11 mouse cellular contexts compared by ENCODE assay signal in the genomic region with DNA sequence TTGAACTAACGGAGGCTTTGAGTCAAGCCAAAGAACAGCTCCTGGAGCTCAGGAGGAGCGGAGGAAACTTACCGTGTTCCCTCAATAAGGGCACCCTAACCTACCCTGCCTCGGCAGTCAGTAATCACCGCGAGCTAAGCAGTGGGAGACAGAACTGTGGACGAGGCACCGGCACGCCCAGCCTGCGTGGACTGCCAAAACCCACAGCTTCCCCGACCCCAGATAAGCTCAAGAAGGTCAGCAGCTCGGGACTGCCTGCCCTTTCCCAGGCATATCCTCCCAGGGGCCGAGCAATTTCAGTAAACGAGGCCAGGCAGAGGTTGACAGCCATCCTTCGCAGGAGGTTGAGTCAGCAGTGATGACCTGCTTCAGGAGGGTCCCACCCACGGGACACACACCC.
A peak's percentile ranks its signal among the peaks of the same experiment; 100 is the strongest.
DNase-seq lines count a peak whose midpoint lies in the region; ATAC-seq lines count a peak whose summit lies in the region.
"Had no signal": no experiment of that assay in that cellular context is flagged by ENCODE, and none has a peak within 500 bp of the region (broad histone marks: within the 10 kb centered on the region; RNA-seq: fewer than 3 reads in every experiment).

No protein-coding gene starts in this region.

- H3K9me3 ChIP-seq in forebrain, embryonic 10.5 days, result no peaks in the 10 kb centered on the region
- no peaks in the 10 kb centered on the region for H3K9me3 ChIP-seq in forebrain, embryonic 16.5 days (ENCODE audit: control insufficient read depth, low read length)
- H3K9me3 ChIP-seq: forebrain, embryonic 15.5 days; hindbrain, embryonic 10.5 days had no signal

- no peak overlapping the region for H3K4me3 ChIP-seq in forebrain, embryonic 10.5 days
- H3K4me3 ChIP-seq in forebrain, embryonic 16.5 days (replicated peaks; ENCODE audit: low read length), result no peak overlapping the region
- H3K4me3 ChIP-seq: forebrain, embryonic 15.5 days; hindbrain, embryonic 10.5 days had no signal

- no peak overlapping the region for H3K9ac ChIP-seq in forebrain, embryonic 16.5 days (replicated peaks; ENCODE audit: low read depth, low read length)
- H3K9ac ChIP-seq: forebrain, embryonic 15.5 days had no signal

- H3K36me3 ChIP-seq in forebrain, embryonic 10.5 days (replicated peaks), result no peaks in the 10 kb centered on the region
- no peaks in the 10 kb centered on the region for H3K36me3 ChIP-seq in forebrain, embryonic 16.5 days (ENCODE audit: control insufficient read depth, insufficient read depth)
- H3K36me3 ChIP-seq: forebrain, embryonic 15.5 days; hindbrain, embryonic 10.5 days had no signal

- no peak overlapping the region for H3K4me2 ChIP-seq in forebrain, embryonic 16.5 days (ENCODE audit: low read length)
- H3K4me2 ChIP-seq: forebrain, embryonic 15.5 days had no signal

- 0 out of 2 replicates have a peak overlapping the region, but pooled peaks have one; percentile 20 for H3K27ac ChIP-seq in forebrain, embryonic 10.5 days
- no peak overlapping the region for H3K27ac ChIP-seq in forebrain, embryonic 16.5 days (ENCODE audit: low read length)
- H3K27ac ChIP-seq: forebrain, embryonic 15.5 days; hindbrain, embryonic 10.5 days had no signal

- ATAC-seq in forebrain, embryonic 16.5 days, result no peak
- 0 out of 4 replicates have a peak, but pooled peaks have one; percentile 7 to 27 for ATAC-seq in hematopoietic stem cell, adult 5-6 weeks (replicated peaks in 1 of 2; ENCODE audit: insufficient read depth in 1 of 2, low FRiP score in 2 of 2, low TSS enrichment in 1 of 2, low read depth in 1 of 2, poor library complexity in 2 of 2, severe bottlenecking in 2 of 2)
- ATAC-seq: forebrain, embryonic 15.5 days had no signal

- 52% methylated on average over 16 of the region's 16 CpGs for WGBS in forebrain, embryonic 10.5 days
- 46% methylated on average over 16 of the region's 16 CpGs for WGBS in forebrain, embryonic 16.5 days

- peaks cover 20% of the 10 kb centered on the region for H3K27me3 ChIP-seq in forebrain, embryonic 10.5 days (ENCODE audit: poor library complexity, severe bottlenecking)
- no peaks in the 10 kb centered on the region for H3K27me3 ChIP-seq in forebrain, embryonic 16.5 days (replicated peaks; ENCODE audit: control insufficient read depth, insufficient read depth, low read length)
- H3K27me3 ChIP-seq: forebrain, embryonic 15.5 days had no signal

- DNase-seq in forebrain, embryonic 10.5 days (ENCODE audit: extremely low spot score, low spot score), result no peak
- peak; percentile 12 for DNase-seq in urinary bladder, postnatal 14 days (ENCODE audit: low spot score)
- no peak for DNase-seq in urinary bladder, postnatal 36 days (ENCODE audit: low spot score in 2 of 2)
- DNase-seq in layer of hippocampus, adult 11-12 months (ENCODE audit: low spot score), result no peak
- DNase-seq in cerebellum, adult 9-10 months, result no peak
- DNase-seq in spleen, adult 18-20 months, result no peak
- DNase-seq: cerebellum, postnatal 14 days had no signal

- H3K4me1 ChIP-seq in forebrain, embryonic 10.5 days, result peaks cover 19% of the 10 kb centered on the region
- peaks cover 11% of the 10 kb centered on the region for H3K4me1 ChIP-seq in forebrain, embryonic 16.5 days (replicated peaks; ENCODE audit: control insufficient read depth, insufficient read depth, low read length)
